Mouse (Mus musculus) adrenal gland, adult 8-10 months (tissue): ENCODE results near the gene Panx2. TPM values are rescaled to one million over a fixed set of nuclear protein-coding genes. Genes with fewer than 3 reads are reported as not detected.

Experiments used
- DNase-seq: peaks from one replicate; pipeline ENCODE4 v3.0.0; 2022
- total RNA-seq, 4 experiments: library from RNA; stranded (reverse); gene quantifications; 2 replicates each; pipeline ENCODE4 v1.2.4; 2022

Gene Panx2
- total RNA-seq, 4 experiments from 2014 or later: 0.78 to 2.4 (median 1.7) TPM

DNA sequence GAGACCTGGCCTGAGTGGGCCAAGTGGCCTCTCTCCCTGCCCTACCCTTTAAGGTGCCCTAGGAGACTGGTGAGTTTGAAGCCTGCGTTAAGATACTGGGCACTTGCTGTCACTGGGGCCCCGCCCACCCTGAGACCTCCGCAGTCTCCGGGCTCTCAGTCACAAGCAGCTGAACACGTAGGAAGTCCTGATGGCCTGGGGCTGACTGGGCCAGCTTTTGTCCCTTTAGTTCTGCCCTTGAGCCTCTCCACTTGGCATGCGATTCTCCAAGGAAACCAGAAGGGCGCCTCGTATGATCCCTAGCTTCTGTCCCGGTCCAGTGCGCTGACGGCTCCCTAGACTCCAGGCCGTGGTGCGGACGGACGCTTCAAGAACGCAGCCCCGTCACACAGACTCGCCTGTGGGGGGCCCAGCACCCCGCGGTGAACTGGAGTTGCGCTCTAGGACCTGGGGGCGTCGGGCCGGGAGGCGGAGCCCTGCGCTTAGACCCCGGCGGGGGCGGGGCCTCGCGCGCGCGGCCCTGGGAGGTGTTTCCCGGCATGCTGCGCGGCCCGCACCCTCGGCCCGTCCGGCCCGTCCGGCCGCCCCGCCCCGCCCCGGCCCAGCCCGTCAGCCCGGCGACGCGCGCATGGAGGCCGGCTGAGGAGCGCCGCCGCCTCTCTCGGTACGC is 16.1 kb downstream of the Panx2 start:
- peak; percentile 80 for DNase-seq

GRCm38 (mm10) chr15:89076156-89076731 is 16.7 kb downstream of the Panx2 start:
- peak; percentile 42 for DNase-seq

GRCm38 (mm10) chr15:89078208-89078836 is 18.8 kb downstream of the Panx2 start:
- DNase-seq: no peak

- DNase-seq: no peak
These were observed 24.4 kb downstream of the Panx2 start for GRCm38 (mm10) chr15:89083906-89084305.

- no peak for DNase-seq
These were observed 25.3 kb downstream of the Panx2 start for GRCm38 (mm10) chr15:89084826-89085225.

- DNase-seq: peak; percentile 87
These were observed 29.2 kb downstream of the Panx2 start, which contains the start of gene Selenoo for GRCm38 (mm10) chr15:89088607-89089247. Gene Selenoo, plus strand, starts transcription at chr15:89089084.

- DNase-seq: peak; percentile 42
These were observed 29.9 kb downstream of the Panx2 start for GRCm38 (mm10) chr15:89089248-89090051.

GRCm38 (mm10) chr15:89090662-89091061 is 31.1 kb downstream of the Panx2 start:
- no peak for DNase-seq

- DNase-seq: no peak
These were observed 32.6 kb downstream of the Panx2 start for GRCm38 (mm10) chr15:89092181-89092580.

- DNase-seq: no peak
These were observed 37.9 kb downstream of the Panx2 start for GRCm38 (mm10) chr15:89097450-89097849.

- no peak for DNase-seq
These were observed 39.1 kb downstream of the Panx2 start for GRCm38 (mm10) chr15:89098616-89099015.

GRCm38 (mm10) chr15:89100823-89101222 is 41.3 kb downstream of the Panx2 start:
- DNase-seq: no peak

GRCm38 (mm10) chr15:89102646-89103045 is 43.1 kb downstream of the Panx2 start:
- DNase-seq: no peak

DNA sequence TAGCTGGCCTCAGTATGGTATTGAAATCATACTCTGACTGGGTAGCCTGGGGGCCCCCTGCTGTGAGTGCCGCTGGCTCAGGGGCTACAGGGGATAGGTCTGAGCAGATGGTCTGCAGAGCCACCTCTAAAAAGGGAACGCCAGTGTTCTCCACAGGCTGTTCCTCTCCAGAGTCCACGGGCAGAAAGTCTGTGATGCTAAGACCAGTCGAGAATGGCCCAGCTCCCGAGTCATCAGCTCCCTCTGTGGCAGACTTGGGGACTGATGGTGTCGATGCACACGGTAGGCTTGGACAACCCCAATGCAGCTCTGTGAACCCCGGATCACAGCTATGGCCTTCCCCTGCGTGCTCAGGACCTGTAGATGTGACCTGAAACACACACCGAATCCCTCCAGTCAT is 44.4 kb downstream of the Panx2 start:
- no peak for DNase-seq

DNA sequence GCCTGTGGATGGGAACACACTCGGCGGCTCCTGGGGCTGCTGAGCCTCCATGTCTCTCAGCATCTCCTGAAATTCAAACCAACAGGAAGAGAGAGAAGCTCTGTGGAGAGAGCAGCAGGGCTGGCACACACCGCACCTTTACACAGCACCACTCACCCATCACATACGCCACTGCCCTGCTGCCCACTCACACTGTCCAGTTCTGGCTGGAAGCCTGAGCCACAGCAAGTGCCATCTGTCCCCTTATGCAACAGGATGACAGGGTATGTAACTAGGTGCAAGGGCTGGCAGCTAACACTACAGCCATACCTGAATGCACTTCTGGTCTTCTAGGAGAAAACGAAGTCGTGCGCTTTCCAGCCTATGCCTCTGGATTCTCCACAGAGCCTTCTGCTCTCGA is 44.9 kb downstream of the Panx2 start:
- DNase-seq: no peak

DNA sequence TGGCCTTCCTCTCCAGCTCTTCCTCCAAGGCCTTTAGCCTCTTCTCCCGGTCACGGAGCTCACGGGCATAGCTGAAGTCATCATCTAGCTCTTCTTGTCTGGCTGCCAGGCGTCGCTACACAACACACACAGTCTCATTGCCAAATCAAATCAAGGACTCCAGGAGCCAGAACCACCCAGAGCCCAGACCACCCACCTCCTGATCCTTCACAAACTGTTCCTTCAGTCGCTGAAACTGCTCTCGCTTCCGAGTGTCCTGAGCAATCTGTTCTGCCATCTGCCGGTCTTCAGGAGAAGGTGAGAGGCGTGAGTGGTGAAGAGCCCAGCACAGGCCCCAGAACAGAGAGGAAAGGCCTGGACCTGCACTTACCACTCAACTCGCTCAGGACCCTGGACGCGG is 46.5 kb downstream of the Panx2 start:
- no peak for DNase-seq

DNA sequence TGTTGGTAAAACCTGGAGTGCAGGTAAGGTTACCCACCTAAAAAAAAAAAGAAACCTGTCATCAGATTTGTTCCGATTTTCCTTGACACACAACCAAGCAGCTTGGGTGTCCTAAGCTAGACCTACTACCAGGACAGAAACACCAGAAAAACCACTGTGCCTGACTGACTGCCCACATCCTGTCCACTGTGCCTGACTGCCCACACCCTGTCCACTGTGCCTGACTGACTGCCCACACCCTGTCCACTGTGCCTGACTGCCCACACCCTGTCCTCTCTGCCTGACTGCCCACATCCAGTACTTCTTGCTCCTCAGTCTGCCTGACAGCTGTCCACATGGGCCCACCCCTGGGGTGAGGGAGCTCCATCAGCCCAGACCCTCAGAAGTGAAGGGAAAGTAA is 47.4 kb downstream of the Panx2 start:
- DNase-seq: no peak

DNA sequence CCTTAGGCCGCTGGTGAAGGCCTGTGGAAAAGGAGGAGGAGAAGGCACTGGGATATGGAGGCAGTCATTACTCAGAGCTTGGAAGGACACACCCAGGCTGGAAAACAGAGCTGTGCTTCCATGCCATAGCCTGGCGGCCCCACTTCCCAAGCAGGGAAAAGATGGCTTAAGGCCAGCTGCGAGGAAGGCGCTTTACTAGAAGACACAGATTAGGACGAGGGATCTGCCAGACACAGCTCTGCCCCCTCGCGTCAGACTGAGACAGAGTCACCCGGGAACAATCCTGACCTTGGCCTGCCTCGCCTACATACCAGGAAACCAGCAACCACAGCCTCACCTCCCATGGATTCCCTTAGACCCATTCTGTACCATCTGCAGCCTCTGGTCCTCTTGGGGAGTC is 50.6 kb downstream of the Panx2 start:
- DNase-seq: peak; percentile 60

DNA sequence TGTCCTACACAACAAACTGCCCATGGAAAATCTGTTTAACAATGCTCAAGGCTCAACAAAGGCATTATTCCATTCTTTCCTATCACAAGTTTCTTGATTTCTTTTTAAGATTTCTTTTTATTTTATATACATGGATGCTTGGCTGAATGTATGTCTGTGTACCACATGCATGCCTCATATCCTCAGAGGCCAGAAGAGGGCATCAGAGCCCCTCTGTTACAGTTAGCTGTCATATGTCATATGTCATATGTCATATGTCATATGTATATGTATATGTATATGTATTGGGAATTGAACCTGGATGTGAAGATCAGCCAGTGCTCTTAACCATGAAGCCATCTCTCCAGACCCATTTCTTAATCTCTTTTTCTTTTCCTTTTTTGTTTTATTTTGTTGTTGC is 58.5 kb downstream of the Panx2 start:
- DNase-seq: no peak

GRCm38 (mm10) chr15:89122649-89123366 is 63.3 kb downstream of the Panx2 start, which contains the start of gene Tubgcp6:
Gene Tubgcp6, minus strand, starts transcription at chr15:89123112.
- peak; percentile 91 for DNase-seq
